Mouse (Mus musculus) thymus, postnatal 10 days (tissue): ENCODE measurements around the gene Zhx3.

Source experiments
- DNase-seq, 2 experiments: peaks; one replicate each; pipeline ENCODE4 v3.0.0; 2021; ENCODE audit warnings: low spot score in 2 of 2

Zhx3 gene

GRCm38 (mm10) chr2:160804794-160805527, 67.8 kb downstream of the Zhx3 start:
- no peak for DNase-seq

- DNase-seq, result no peak
Observed at GRCm38 (mm10) chr2:160802326-160802725, 70.5 kb downstream of the Zhx3 start.

GRCm38 (mm10) chr2:160800967-160801366, 71.8 kb downstream of the Zhx3 start:
- DNase-seq, result no peak

- no peak for DNase-seq
Observed at GRCm38 (mm10) chr2:160798206-160798605, 74.6 kb downstream of the Zhx3 start.

GRCm38 (mm10) chr2:160796973-160797372, 75.8 kb downstream of the Zhx3 start:
- DNase-seq, result peak in 1 of 2 experiments; percentile 16

GRCm38 (mm10) chr2:160793117-160793516, 79.7 kb downstream of the Zhx3 start:
- no peak for DNase-seq

- no peak for DNase-seq
Observed at GRCm38 (mm10) chr2:160789741-160790140, 83.1 kb downstream of the Zhx3 start.

- no peak for DNase-seq
Observed at GRCm38 (mm10) chr2:160789046-160789445, 83.8 kb downstream of the Zhx3 start.

- DNase-seq, result no peak
Observed at GRCm38 (mm10) chr2:160786333-160786732, 86.5 kb downstream of the Zhx3 start.

GRCm38 (mm10) chr2:160780834-160781219, 92.0 kb downstream of the Zhx3 start:
- no peak for DNase-seq

- no peak for DNase-seq
Observed at GRCm38 (mm10) chr2:160780154-160780833, 92.5 kb downstream of the Zhx3 start.

- no peak for DNase-seq
Observed at GRCm38 (mm10) chr2:160778034-160778433, 94.8 kb downstream of the Zhx3 start.

GRCm38 (mm10) chr2:160771325-160772276, 101.2 kb downstream of the Zhx3 start:
- DNase-seq, result no peak

GRCm38 (mm10) chr2:160770871-160771270, 101.9 kb downstream of the Zhx3 start:
- DNase-seq, result no peak

- DNase-seq, result no peak
Observed at GRCm38 (mm10) chr2:160770409-160770808, 102.4 kb downstream of the Zhx3 start.

- no peak for DNase-seq
Observed at GRCm38 (mm10) chr2:160768997-160769396, 103.8 kb downstream of the Zhx3 start.

GRCm38 (mm10) chr2:160768097-160768695, 104.6 kb downstream of the Zhx3 start:
- DNase-seq, result no peak

GRCm38 (mm10) chr2:160767201-160767600, 105.6 kb downstream of the Zhx3 start:
- DNase-seq, result no peak

GRCm38 (mm10) chr2:160766371-160766771, 106.4 kb downstream of the Zhx3 start:
- DNase-seq, result no peak

GRCm38 (mm10) chr2:160765096-160765495, 107.7 kb downstream of the Zhx3 start:
- no peak for DNase-seq

GRCm38 (mm10) chr2:160764386-160764785, 108.4 kb downstream of the Zhx3 start:
- no peak for DNase-seq

GRCm38 (mm10) chr2:160763816-160764215, 109.0 kb downstream of the Zhx3 start:
- DNase-seq, result no peak
